Mouse (Mus musculus) left cerebral cortex, adult 11 months (tissue): ENCODE measurements at regions not wholly inside any gene's neighbourhood (a gene's known extent, or its start where the extent isn't known, plus 50 kb on each side); places are given as distances from the start of the nearest gene placed in this dataset.
A peak's percentile ranks its signal among the peaks of the same experiment; 100 is the strongest.

Experiments
- DNase-seq: peaks from one replicate; pipeline ENCODE4 v3.0.0; 2022; ENCODE audit warnings: low spot score

- DNase-seq = peak; percentile 28
Measured at GRCm38 (mm10) chr8:125619336-125619906, 49.8 kb upstream of the Sipa1l2 start.
